Mouse (Mus musculus) 416B (cell line): Measurements from ENCODE around the gene Lenep.

Experiments
- DNase-seq: peaks from one replicate; pipeline ENCODE4 v3.0.0; 2011; ENCODE audit warnings: low read depth

The Lenep gene

GRCm38 (mm10) chr3:89378394-89379067 is 24.1 kb downstream of the Lenep start:
- DNase-seq, result peak; percentile 27

- no peak for DNase-seq
Observed at GRCm38 (mm10) chr3:89377831-89378230, 24.8 kb downstream of the Lenep start.

- no peak for DNase-seq
Observed at GRCm38 (mm10) chr3:89373581-89374231, 28.9 kb downstream of the Lenep start.

GRCm38 (mm10) chr3:89367338-89367737 is 35.3 kb downstream of the Lenep start:
- DNase-seq, result no peak

GRCm38 (mm10) chr3:89365486-89366414 is 36.8 kb downstream of the Lenep start:
- no peak for DNase-seq

- DNase-seq, result no peak
Observed at GRCm38 (mm10) chr3:89365153-89365485, 37.5 kb downstream of the Lenep start, which contains the start of gene Dcst1. TSS of gene Dcst1 (minus strand) at chr3:89365253.

GRCm38 (mm10) chr3:89364631-89365030 is 38.0 kb downstream of the Lenep start:
- no peak for DNase-seq

- DNase-seq, result no peak
Observed at GRCm38 (mm10) chr3:89361675-89362074, 40.9 kb downstream of the Lenep start, which contains the start of gene Dcst2. TSS of gene Dcst2 (plus strand) at chr3:89361975.

- peak; percentile 39 for DNase-seq
Observed at GRCm38 (mm10) chr3:89360237-89360636, 42.4 kb downstream of the Lenep start.

GRCm38 (mm10) chr3:89359630-89360029 is 43.0 kb downstream of the Lenep start:
- no peak for DNase-seq

- no peak for DNase-seq
Observed at GRCm38 (mm10) chr3:89356029-89356428, 46.6 kb downstream of the Lenep start.

- DNase-seq, result no peak
Observed at GRCm38 (mm10) chr3:89355512-89355902, 47.1 kb downstream of the Lenep start.

GRCm38 (mm10) chr3:89354816-89355511 is 47.6 kb downstream of the Lenep start:
- peak; percentile 85 for DNase-seq

GRCm38 (mm10) chr3:89351271-89351670 is 51.3 kb downstream of the Lenep start:
- DNase-seq, result no peak
